ENCODE assay signal across 9 mouse cellular contexts in the genomic region with DNA sequence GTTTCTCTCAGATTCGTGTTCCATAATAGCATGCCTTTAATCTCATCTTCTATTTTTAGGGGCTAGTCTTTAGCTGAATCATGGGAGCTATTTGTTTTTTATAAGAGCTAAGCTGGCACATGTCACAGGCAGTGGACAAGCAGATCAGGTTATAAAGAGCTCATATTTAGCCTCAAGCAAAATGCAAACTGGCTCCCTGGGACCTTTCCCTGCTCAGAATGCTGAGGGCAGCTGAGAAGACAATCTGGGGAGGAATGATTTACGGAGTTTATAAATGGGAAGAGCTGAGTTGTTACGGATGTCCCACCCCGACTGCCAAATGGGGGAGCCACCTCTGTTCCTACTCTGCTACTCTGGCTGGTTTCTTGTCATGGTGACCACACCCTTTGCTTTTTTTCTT.
"Had no signal": no experiment of that assay in that cellular context is flagged by ENCODE, and none has a peak within 500 bp of the region (broad histone marks: within the 10 kb centered on the region; RNA-seq: fewer than 3 reads in every experiment).

No protein-coding gene starts in this region.

- H3K4me1 ChIP-seq: limb, embryonic 12.5 days had no signal

- DNase-seq: kidney, adult 11 months; kidney, adult 9 months; kidney, postnatal 10 days; lung, adult 18-20 months; spleen, adult 18-20 months; thymus, adult 18-20 months; thymus, postnatal 14 days had no signal

- H3K36me3 ChIP-seq: limb, embryonic 12.5 days had no signal

- H3K9me3 ChIP-seq: limb, embryonic 12.5 days had no signal

- H3K27me3 ChIP-seq: limb, embryonic 12.5 days had no signal

- H3K27ac ChIP-seq: limb, embryonic 12.5 days; liver, embryonic 14.5 days had no signal

- H3K9ac ChIP-seq: limb, embryonic 12.5 days; liver, embryonic 14.5 days had no signal

- H3K4me2 ChIP-seq: limb, embryonic 12.5 days had no signal

- H3K4me3 ChIP-seq: limb, embryonic 12.5 days had no signal
